Mouse (Mus musculus): ENCODE measurements around the gene Gm32687. TPM values are rescaled to one million over a fixed set of nuclear protein-coding genes. Genes with fewer than 3 reads are reported as not detected.

The Gm32687 gene
- 6.4 and 7.4 TPM in 2 replicates for total RNA-seq (2017)

GRCm38 (mm10) chr10:81863409-81864407 is at the start of gene Gm32687:
TSS of gene Gm32687 (plus strand) at chr10:81863934.
- ATAC-seq (ENCODE audit: extremely low read depth, insufficient number of reproducible peaks, low FRiP score, poor library complexity, severe bottlenecking), result peak; percentile 99

- ATAC-seq (ENCODE audit: extremely low read depth, insufficient number of reproducible peaks, low FRiP score, poor library complexity, severe bottlenecking), result 0 out of 2 replicates have a peak, but pooled peaks have one; percentile 33
These were observed 17.5 kb upstream of the Gm32687 start for GRCm38 (mm10) chr10:81846219-81846618.

GRCm38 (mm10) chr10:81929842-81930743 is 66.4 kb downstream of the Gm32687 start, which contains the start of gene Zfp781:
TSS of gene Zfp781 (minus strand) at chr10:81930480.
- ATAC-seq (ENCODE audit: extremely low read depth, insufficient number of reproducible peaks, low FRiP score, poor library complexity, severe bottlenecking), result peak; percentile 80

Other genes starting within 250 kb of the Gm32687 start
- 5.6 and 6.4 TPM in 2 replicates for gene Sirt6, start 236.1 kb upstream of the Gm32687 start, total RNA-seq (2017)
- gene Ankrd24, start 235.4 kb upstream of the Gm32687 start, total RNA-seq (2017), result 0.58 and 0.98 TPM in 2 replicates
- 7.9 and 9.8 TPM in 2 replicates for gene Gm10778, start 214.9 kb upstream of the Gm32687 start, total RNA-seq (2017)
- gene Zfp433, start 159.1 kb upstream of the Gm32687 start, total RNA-seq (2017), result 11.8 and 21.3 TPM in 2 replicates
- 5.6 and 11.2 TPM in 2 replicates for gene Gm3055, start 92.8 kb upstream of the Gm32687 start, total RNA-seq (2017)
- gene Gm4767, start 51.7 kb upstream of the Gm32687 start, total RNA-seq (2017), result 1.0 and 2.8 TPM in 2 replicates
- 2.7 and 6.1 TPM in 2 replicates for gene Zfp781, start 66.5 kb downstream of the Gm32687 start, total RNA-seq (2017)
- gene Zfp873, start 184.2 kb downstream of the Gm32687 start, total RNA-seq (2017), result 16.6 TPM in 2 replicates
- 5.9 and 6.2 TPM in 2 replicates for gene BC024063, start 219.4 kb downstream of the Gm32687 start, total RNA-seq (2017)

Measured in neutrophil, adult 5-6 weeks (primary cell).